Mouse (Mus musculus) heart, embryonic 14.5 days (tissue): ENCODE measurements around the gene B3gnt8. TPM values are rescaled to one million over a fixed set of nuclear protein-coding genes. Genes with fewer than 3 reads are reported as not detected.

ENCODE experiments used
- ATAC-seq: fragments of 200-750 bp; cut with Nextera tagmentation; 2 replicates; pipeline ENCODE4 v1.8.0; 2017; ENCODE audit warnings: low read depth, moderate TSS enrichment; ENCODE audit not compliant: insufficient number of reproducible peaks, insufficient read depth, low FRiP score
- H3K27ac ChIP-seq, 2 experiments: fragments of 200-500 bp in 1 of 2; fragments of 300-500 bp in 1 of 2; sonication (generic) in 1 of 2; replicated peaks in 1 of 2; 2 replicates each; pipeline ENCODE4 v1.5.1; 2012 to 2014; ENCODE audit warnings: low read depth in 2 of 2, low read length in 2 of 2, control low read depth in 1 of 2, mild to moderate bottlenecking in 1 of 2, mixed read lengths in 1 of 2; ENCODE audit not compliant: control insufficient read depth in 1 of 2, insufficient read depth in 1 of 2
- H3K27me3 ChIP-seq: fragments of 300-500 bp; sonication (generic); 2 replicates; pipeline ENCODE4 v1.6.1; 2014; ENCODE audit warnings: mild to moderate bottlenecking, low read length, control low read depth; ENCODE audit not compliant: control insufficient read depth, insufficient read depth
- H3K36me3 ChIP-seq: fragments of 300-500 bp; sonication (generic); 2 replicates; pipeline ENCODE4 v1.6.1; 2014; ENCODE audit warnings: mild to moderate bottlenecking, control low read depth, low read length, mixed read lengths; ENCODE audit not compliant: control insufficient read depth, insufficient read depth
- H3K4me1 ChIP-seq, 2 experiments: fragments of 200-500 bp in 1 of 2; fragments of 300-500 bp in 1 of 2; sonication (generic) in 1 of 2; 2 replicates each; pipeline ENCODE4 v1.6.1; 2012 to 2014; ENCODE audit warnings: low read length in 2 of 2, control low read depth in 1 of 2, mixed read lengths in 1 of 2; ENCODE audit not compliant: control insufficient read depth in 2 of 2, insufficient read depth in 2 of 2
- H3K4me2 ChIP-seq: fragments of 300-500 bp; sonication (generic); 2 replicates; pipeline ENCODE4 v1.6.1; 2014; ENCODE audit warnings: mild to moderate bottlenecking, low read length
- H3K4me3 ChIP-seq, 2 experiments: fragments of 200-500 bp in 1 of 2; fragments of 300-500 bp in 1 of 2; sonication (generic) in 1 of 2; 2 replicates each; pipeline ENCODE4 v1.5.1; 2012 to 2014; ENCODE audit warnings: low read length in 2 of 2, mild to moderate bottlenecking in 2 of 2, control low read depth in 1 of 2, low read depth in 1 of 2, moderate library complexity in 1 of 2; ENCODE audit not compliant: control insufficient read depth in 1 of 2, insufficient read depth in 1 of 2
- H3K9ac ChIP-seq: fragments of 300-500 bp; sonication (generic); 2 replicates; pipeline ENCODE4 v1.6.1; 2014; ENCODE audit warnings: mild to moderate bottlenecking, low read length
- H3K9me3 ChIP-seq: fragments of 300-500 bp; sonication (generic); 2 replicates; pipeline ENCODE4 v1.6.1; 2016; ENCODE audit warnings: low read length, control low read depth; ENCODE audit not compliant: control insufficient read depth
- WGBS: fragments of 180-500 bp; shearing (Covaris S2); extraction: QIAGEN DNeasy Blood & Tissue Kit; methylation state at CpG from one replicate; pipeline ENCODE4 v1.1.7; 2014; 5-methylcytosine and 5-hydroxymethylcytosine counted together
- polyA plus RNA-seq: library from polyadenylated mRNA; unstranded; fragments of >200 nt; fragmentation: Nextera tagmentation; extraction: Ambion mirVana; gene quantifications from 2 replicates; pipeline ENCODE4 v1.2.1, GENCODE M21; 2014

Gene B3gnt8
- polyA plus RNA-seq, 1 experiment from 2014 or later: 3.5 TPM

DNA sequence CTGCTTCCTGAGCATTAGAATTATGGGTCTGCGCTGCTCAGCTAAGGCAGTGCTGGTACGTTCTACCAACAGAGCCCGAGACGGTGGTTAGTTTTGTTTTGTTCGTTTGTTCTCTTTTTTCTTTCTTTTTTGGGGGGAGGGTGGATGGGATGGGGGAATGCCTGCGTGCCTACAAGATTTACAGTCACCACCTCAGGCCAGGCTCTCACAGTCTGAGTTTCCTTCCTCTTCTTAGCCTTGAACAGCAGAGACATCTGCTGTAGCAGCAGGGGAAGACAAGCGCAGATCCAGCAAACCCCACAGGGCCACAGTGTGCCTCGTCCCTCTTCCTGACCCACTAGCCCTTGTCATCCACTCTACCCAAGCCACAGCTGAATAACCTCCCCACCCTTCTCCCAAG, 24.8 kb downstream of the B3gnt8 start:
- WGBS: 88% methylated on average over 8 of the region's 8 CpGs

GRCm38 (mm10) chr7:25652244-25652759, 25.8 kb downstream of the B3gnt8 start:
- Histone ChIP-seq H3K36me3 (no peaks in the 10 kb centered on the region), H3K27me3 (no peaks in the 10 kb centered on the region), H3K9me3 (no peaks in the 10 kb centered on the region), H3K4me3 (no peak overlapping the region), H3K4me1 (no peaks in the 10 kb centered on the region; a peak in 1 of 4 replicates), H3K27ac (no peak overlapping the region), H3K4me2 (no peak overlapping the region), H3K9ac (no peak overlapping the region)
- 90% methylated on average over 12 of the region's 12 CpGs for WGBS
- no peak for ATAC-seq

More for the DNA sequence above, 24.8 kb downstream of the B3gnt8 start:
- no peaks in the 10 kb centered on the region for H3K4me1 ChIP-seq
- ATAC-seq: no peak
- no peak overlapping the region for H3K4me3 ChIP-seq
- H3K27ac ChIP-seq: no peak overlapping the region
- H3K4me2 ChIP-seq: no peak overlapping the region
- H3K36me3 ChIP-seq: no peaks in the 10 kb centered on the region
- H3K9ac ChIP-seq: no peak overlapping the region
- no peaks in the 10 kb centered on the region for H3K9me3 ChIP-seq
- H3K27me3 ChIP-seq: no peaks in the 10 kb centered on the region

- Histone ChIP-seq H3K27me3 (no peaks in the 10 kb centered on the region), H3K36me3 (no peaks in the 10 kb centered on the region), H3K4me1 (peaks cover 4 to 14% of the 10 kb centered on the region in 2 experiments), H3K9me3 (no peaks in the 10 kb centered on the region), H3K27ac (no peak overlapping the region), H3K9ac (no peak overlapping the region), H3K4me3 (no peak overlapping the region), H3K4me2 (no peak overlapping the region)
- 68% methylated on average over 11 of the region's 11 CpGs for WGBS
- ATAC-seq: no peak
Observed at GRCm38 (mm10) chr7:25655601-25656428, 29.4 kb downstream of the B3gnt8 start.

DNA sequence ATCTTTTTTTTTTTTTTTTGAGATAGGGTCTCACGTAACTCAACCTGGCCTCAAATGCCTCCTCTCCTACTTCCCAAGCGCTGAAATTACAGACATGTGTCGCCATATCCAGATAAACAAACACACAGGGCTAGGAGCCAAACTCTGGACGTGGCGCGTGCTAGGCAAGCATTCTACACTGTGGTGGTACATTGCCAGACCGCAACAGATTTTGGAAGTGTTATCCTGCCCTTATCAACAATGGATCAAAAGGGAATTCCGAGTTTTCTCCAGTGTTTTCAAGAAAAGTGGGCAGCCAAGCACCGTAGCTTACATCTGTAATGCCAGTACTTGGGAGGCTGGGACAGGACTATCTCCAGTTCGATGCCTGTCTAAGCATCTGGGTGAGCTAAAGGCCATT, 31.3 kb downstream of the B3gnt8 start:
- H3K36me3 ChIP-seq: 0 out of 2 replicates have a peak, but pooled peaks cover 8% of the 10 kb centered on the region
- ATAC-seq: no peak
- H3K9ac ChIP-seq: peak overlapping the region; percentile 86
- 35% methylated on average over 10 of the region's 10 CpGs for WGBS
- peaks cover 4 to 14% of the 10 kb centered on the region in 2 experiments for H3K4me1 ChIP-seq
- H3K27ac ChIP-seq: no peak overlapping the region
- no peaks in the 10 kb centered on the region for H3K27me3 ChIP-seq
- peak overlapping the region; percentile 67 to 71 for H3K4me3 ChIP-seq
- no peaks in the 10 kb centered on the region for H3K9me3 ChIP-seq
- peak overlapping the region; percentile 79 for H3K4me2 ChIP-seq

- Histone ChIP-seq H3K9me3 (no peaks in the 10 kb centered on the region), H3K27me3 (no peaks in the 10 kb centered on the region), H3K9ac (peak within 1 kb of the TSS; percentile 86), H3K4me3 (peak within 1 kb of the TSS; percentile 67 to 71), H3K4me1 (peaks cover 4 to 14% of the 10 kb centered on the region in 2 experiments), H3K36me3 (peaks cover 13% of the 10 kb centered on the region; the same call in 1 of the 2 replicates), H3K27ac (peak within 1 kb of the TSS; percentile 82 to 84), H3K4me2 (peak within 1 kb of the TSS; percentile 79)
- WGBS: under 1% methylated on average over 50 of the region's 50 CpGs
- ATAC-seq: peak; percentile 100
Observed at GRCm38 (mm10) chr7:25658657-25659472, 32.4 kb downstream of the B3gnt8 start, which contains the start of the genes Bckdha and Exosc5. Gene Bckdha (minus strand): TSS chr7:25658981. Gene Exosc5 (plus strand): TSS chr7:25659164.

- no peak for ATAC-seq
- Histone ChIP-seq H3K4me1 (no peaks in the 10 kb centered on the region; a peak in 1 of 4 replicates), H3K4me2 (no peak overlapping the region), H3K27ac (no peak overlapping the region), H3K36me3 (peaks cover 46% of the 10 kb centered on the region), H3K4me3 (no peak overlapping the region), H3K9me3 (no peaks in the 10 kb centered on the region), H3K27me3 (no peaks in the 10 kb centered on the region), H3K9ac (no peak overlapping the region)
- WGBS: 93% methylated on average over 8 of the region's 8 CpGs
Observed at GRCm38 (mm10) chr7:25666381-25666780, 39.9 kb downstream of the B3gnt8 start.

GRCm38 (mm10) chr7:25669158-25669557, 42.7 kb downstream of the B3gnt8 start:
- H3K4me2 ChIP-seq: no peak overlapping the region
- 92% methylated on average over 10 of the region's 10 CpGs for WGBS
- no peaks in the 10 kb centered on the region; a peak in 1 of 4 replicates for H3K4me1 ChIP-seq
- H3K9ac ChIP-seq: no peak overlapping the region
- H3K27ac ChIP-seq: no peak overlapping the region
- no peak overlapping the region for H3K4me3 ChIP-seq
- ATAC-seq: no peak
- peaks cover 10% of the 10 kb centered on the region for H3K27me3 ChIP-seq
- no peaks in the 10 kb centered on the region for H3K9me3 ChIP-seq
- peaks cover 31% of the 10 kb centered on the region for H3K36me3 ChIP-seq
